Mouse (Mus musculus): Measurements from ENCODE around the gene Sec63. TPM values are rescaled to one million over a fixed set of nuclear protein-coding genes. Genes with fewer than 3 reads are reported as not detected.

Sec63 gene
- polyA plus RNA-seq, 1 experiment from 2014 or later, result 33.8 TPM

DNA sequence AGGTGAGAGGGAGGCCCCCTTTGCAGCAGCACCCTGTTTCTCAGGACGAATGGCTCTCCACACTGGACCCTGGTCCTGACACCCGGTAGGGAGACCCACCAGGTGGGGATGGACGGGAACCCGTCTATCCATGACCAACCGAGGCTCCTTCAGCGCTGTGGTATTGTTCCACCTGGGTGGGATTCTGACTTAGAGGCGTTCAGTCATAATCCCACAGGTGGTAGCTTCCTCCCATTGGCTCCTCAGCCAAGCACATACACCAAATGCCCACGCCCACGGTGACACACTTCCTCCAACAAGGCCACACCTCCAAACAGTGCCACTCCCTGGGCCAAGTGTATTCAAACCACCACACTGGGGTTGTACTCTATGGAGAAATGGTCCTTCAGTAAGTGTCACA lies 95.3 kb downstream of the Sec63 start:
- Histone ChIP-seq H3K9me3 (no peaks in the 10 kb centered on the region), H3K27ac (no peak overlapping the region), H3K4me3 (no peak overlapping the region), H3K27me3 (replicated peaks) (no peaks in the 10 kb centered on the region), H3K9ac (no peak overlapping the region), H3K4me2 (replicated peaks) (no peak overlapping the region), H3K4me1 (peaks cover 12% of the 10 kb centered on the region), H3K36me3 (no peaks in the 10 kb centered on the region)
- no peak for ATAC-seq (ENCODE audit: low FRiP score, low read depth)
- 95% methylated on average over 9 of the region's 9 CpGs for WGBS

DNA sequence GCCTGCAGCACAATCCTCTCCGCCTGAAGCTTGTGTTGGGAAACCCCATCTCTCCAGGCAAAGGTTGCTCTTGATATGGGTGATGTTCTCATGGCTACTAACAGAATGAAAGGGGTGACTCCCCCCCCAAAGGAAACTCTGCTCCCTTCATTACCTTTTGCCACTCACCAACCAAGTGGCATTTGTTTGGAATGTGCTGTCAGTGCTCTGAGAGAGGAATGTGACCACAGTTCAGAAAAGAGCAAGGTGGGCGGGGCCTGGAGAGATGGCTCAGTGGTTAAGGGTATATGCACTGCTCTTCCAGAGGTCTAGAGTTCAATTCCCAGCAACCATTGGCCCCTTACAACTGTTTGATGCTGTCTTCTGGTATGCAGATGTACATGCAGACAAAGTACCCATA lies 95.7 kb downstream of the Sec63 start:
- no peak for ATAC-seq (ENCODE audit: low FRiP score, low read depth)
- Histone ChIP-seq H3K27me3 (replicated peaks) (no peaks in the 10 kb centered on the region), H3K4me1 (peaks cover 12% of the 10 kb centered on the region), H3K4me3 (no peak overlapping the region), H3K36me3 (no peaks in the 10 kb centered on the region), H3K9ac (no peak overlapping the region), H3K27ac (no peak overlapping the region), H3K4me2 (replicated peaks) (no peak overlapping the region), H3K9me3 (no peaks in the 10 kb centered on the region)
- 94% methylated on average over 2 of the region's 2 CpGs for WGBS

DNA sequence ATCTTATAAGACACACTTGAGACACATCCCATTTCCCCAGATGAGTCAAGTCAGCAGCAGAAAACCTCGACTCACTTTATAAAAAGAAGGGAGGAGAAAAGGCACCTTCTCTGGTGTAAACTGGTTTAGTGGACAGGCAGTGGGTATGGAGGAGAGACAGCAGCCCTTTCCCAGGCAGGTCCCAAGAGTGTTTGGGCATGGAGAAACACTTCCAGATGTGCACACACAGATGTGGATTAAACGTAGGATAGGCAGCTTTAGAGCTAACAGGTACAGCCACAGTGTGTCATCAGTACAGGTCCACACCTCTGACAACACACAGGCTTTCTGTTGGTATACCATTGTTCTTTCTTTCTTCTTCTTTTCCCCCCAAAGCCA lies 98.5 kb downstream of the Sec63 start:
- Histone ChIP-seq H3K4me2 (replicated peaks) (peak overlapping the region; percentile 51), H3K27ac (peak overlapping the region; percentile 47; the same call in 1 of the 2 replicates), H3K9me3 (no peaks in the 10 kb centered on the region), H3K4me3 (no peak overlapping the region), H3K36me3 (no peaks in the 10 kb centered on the region), H3K27me3 (replicated peaks) (no peaks in the 10 kb centered on the region), H3K9ac (no peak overlapping the region), H3K4me1 (peaks cover 26% of the 10 kb centered on the region)
- 50% methylated on average over 2 of the region's 2 CpGs for WGBS
- ATAC-seq (ENCODE audit: low FRiP score, low read depth), result peak; percentile 39

DNA sequence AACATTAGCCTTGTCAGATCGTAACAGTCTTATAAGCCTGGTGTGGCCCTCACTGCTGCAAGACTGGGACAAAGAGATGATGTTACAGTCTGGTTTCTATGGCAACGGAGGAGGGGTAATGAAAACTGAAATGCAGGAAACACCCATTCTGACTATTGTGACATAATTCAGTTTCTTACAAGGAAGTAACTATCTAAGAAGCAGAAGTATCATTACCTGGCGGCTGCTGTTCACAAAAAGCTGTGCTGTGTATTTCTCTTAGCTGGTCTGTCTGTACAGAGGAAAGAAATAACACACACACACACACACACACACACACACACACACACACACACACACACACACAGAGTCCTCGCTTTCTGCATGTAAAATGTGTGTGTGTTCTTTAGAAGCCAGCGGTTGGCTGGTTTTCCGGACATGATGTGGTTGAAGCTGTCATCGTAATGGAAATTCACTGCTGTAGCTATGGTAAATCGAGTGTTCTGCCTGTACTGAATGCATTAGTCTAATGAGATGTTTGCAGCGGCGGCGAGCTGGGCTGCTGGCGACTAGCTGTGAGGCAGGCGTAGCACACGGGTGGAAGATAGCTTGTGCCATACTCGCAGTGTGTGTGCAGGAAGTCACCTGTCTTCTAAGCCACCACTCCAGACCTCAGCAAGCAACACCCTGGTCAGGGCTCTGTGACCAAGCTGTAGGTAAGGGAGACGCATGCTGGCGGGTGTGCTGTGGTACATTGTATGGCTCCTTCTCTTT lies 99.0 kb downstream of the Sec63 start, which contains the start of gene Scml4:
Scml4 (plus strand) TSS at position 212 of the 753 bp plus-strand sequence.
- Histone ChIP-seq H3K9ac (no peak within 1 kb of the TSS), H3K27me3 (replicated peaks) (no peaks in the 10 kb centered on the region), H3K4me1 (peaks cover 28% of the 10 kb centered on the region), H3K27ac (peak within 1 kb of the TSS; percentile 47), H3K9me3 (no peaks in the 10 kb centered on the region), H3K4me3 (peak within 1 kb of the TSS; percentile 7; the same call in 1 of the 2 replicates), H3K4me2 (replicated peaks) (peak within 1 kb of the TSS; percentile 51), H3K36me3 (no peaks in the 10 kb centered on the region)
- WGBS, result 33% methylated on average over 17 of the region's 17 CpGs
- peak; percentile 80 for ATAC-seq (ENCODE audit: low FRiP score, low read depth)

DNA sequence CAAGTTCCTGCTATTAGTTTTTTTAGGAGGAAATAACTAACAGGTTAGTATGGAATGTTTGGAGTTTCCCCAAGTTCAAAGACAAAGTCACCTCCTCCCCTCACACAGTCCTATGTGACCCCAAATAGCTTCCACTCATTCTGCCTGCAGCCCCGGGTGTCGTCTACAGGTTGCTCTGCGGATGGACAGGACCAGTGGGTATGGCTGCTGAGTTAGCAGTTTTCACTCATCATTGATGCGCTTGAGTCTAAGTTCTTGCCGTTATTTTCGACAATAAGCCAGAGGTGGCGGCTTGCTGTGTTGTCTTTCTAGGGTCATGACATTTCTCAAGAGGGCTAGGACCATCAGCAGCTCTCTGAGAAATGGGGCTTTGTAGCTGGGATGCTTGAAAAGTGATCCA lies 100.2 kb downstream of the Sec63 start:
- WGBS, result 81% methylated on average over 7 of the region's 7 CpGs
- Histone ChIP-seq H3K9ac (no peak overlapping the region), H3K4me1 (peaks cover 28% of the 10 kb centered on the region), H3K36me3 (no peaks in the 10 kb centered on the region), H3K4me2 (replicated peaks) (no peak overlapping the region), H3K27me3 (replicated peaks) (no peaks in the 10 kb centered on the region; the same call in 1 of the 2 replicates), H3K27ac (no peak overlapping the region), H3K4me3 (no peak overlapping the region), H3K9me3 (no peaks in the 10 kb centered on the region)
- ATAC-seq (ENCODE audit: low FRiP score, low read depth), result no peak

DNA sequence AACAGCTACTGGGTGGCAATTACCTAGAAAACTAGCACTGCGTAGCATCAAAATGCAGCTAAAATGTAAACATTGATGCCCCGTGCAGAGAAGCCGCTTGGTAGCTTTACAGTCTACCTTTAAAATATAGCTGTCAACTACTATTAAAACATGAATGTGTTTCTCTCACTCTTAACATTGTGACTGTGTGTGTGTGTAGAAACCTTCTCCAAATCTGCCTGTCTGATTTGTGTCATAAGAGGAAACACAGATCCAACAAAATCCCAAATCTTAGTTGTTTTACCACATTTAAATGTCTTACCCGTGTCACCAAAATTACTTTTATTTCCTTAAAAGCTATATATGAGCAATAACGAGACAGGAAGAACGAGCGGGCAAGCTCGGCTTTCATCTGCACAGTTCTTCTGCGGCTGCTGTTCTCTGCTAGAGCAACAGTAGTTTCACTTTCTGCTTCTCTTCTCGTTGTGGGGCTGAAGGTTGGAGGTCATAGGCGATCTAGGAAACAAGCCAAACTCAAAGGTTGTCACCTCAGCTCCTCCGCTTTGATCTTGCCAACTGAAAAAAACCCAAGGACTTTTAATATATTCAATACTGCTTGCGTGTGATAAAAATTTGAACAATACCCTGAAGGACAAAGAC lies 100.9 kb downstream of the Sec63 start:
- Histone ChIP-seq H3K9ac (no peak overlapping the region), H3K4me1 (peaks cover 28% of the 10 kb centered on the region), H3K27ac (no peak overlapping the region), H3K4me3 (no peak overlapping the region), H3K9me3 (no peaks in the 10 kb centered on the region), H3K36me3 (no peaks in the 10 kb centered on the region), H3K4me2 (replicated peaks) (no peak overlapping the region), H3K27me3 (replicated peaks) (no peaks in the 10 kb centered on the region; the same call in 1 of the 2 replicates)
- ATAC-seq (ENCODE audit: low FRiP score, low read depth), result no peak
- WGBS, result 76% methylated on average over 13 of the region's 13 CpGs

DNA sequence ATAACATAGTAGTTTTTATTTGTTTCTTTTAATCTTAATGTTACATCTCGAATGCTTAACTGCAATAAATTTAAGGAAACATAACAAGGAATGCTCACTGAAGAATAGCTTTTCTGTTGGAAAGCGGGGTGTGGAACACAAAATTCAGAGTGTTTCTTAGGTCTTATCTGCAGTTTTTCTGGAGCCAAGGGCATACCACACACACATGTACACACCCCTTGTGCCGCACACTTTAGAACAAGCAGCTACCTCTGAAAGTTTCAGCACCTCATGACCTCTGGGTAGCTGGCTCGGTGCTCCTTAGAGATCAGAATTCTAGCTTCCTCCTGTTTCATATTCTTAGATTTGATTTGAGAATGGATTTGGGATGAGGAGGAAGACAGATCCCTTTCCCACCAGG lies 101.5 kb downstream of the Sec63 start:
- H3K4me2 ChIP-seq (replicated peaks), result no peak overlapping the region
- H3K4me1 ChIP-seq, result peaks cover 28% of the 10 kb centered on the region
- H3K36me3 ChIP-seq, result no peaks in the 10 kb centered on the region
- 91% methylated on average over 4 of the region's 4 CpGs for WGBS
- H3K27me3 ChIP-seq (replicated peaks), result no peaks in the 10 kb centered on the region; the same call in 1 of the 2 replicates
- H3K27ac ChIP-seq, result no peak overlapping the region
- H3K4me3 ChIP-seq, result no peak overlapping the region
- ATAC-seq (ENCODE audit: low FRiP score, low read depth), result no peak
- H3K9me3 ChIP-seq, result no peaks in the 10 kb centered on the region
- H3K9ac ChIP-seq, result no peak overlapping the region

DNA sequence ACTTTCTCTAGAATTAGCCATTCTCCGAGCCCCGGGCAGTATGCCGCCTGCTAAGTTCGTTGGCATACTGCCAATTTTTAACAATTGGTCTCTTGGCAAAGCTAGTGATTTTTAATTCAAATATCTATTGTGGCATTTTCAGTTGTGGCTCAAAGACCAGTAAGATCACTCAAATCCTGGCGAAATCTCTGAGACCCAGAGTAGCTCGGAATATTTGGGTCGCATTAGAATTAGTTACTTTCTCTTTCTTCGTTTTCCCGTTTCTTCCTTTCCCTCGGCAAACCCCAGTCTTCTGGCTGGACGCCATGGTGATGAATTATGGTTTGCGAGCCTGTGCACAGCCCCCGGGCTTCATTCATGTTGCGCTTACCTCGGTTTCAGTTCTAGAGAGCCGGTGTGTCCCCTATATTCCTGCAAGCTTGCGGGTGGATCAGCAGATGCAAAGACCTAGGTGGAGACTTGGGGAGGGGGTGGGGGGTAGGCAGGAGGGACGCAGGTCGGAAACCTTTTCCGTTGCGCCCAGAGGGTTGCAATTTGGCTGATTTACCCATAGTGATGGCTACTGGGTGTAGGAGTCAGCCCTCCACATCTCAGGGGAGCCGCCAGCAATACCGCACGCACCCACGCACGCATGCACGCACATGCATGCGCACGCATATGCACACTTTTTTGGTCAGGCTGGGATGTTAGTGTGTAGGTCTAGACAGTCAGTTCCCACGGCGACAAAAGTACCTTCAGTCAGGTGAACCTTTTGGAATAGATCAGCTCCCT lies 102.5 kb downstream of the Sec63 start:
- H3K9ac ChIP-seq, result no peak overlapping the region
- no peaks in the 10 kb centered on the region for H3K36me3 ChIP-seq
- no peaks in the 10 kb centered on the region; the same call in 1 of the 2 replicates for H3K27me3 ChIP-seq (replicated peaks)
- no peak for ATAC-seq (ENCODE audit: low FRiP score, low read depth)
- H3K9me3 ChIP-seq, result no peaks in the 10 kb centered on the region
- H3K4me3 ChIP-seq, result peak overlapping the region; percentile 25
- peak overlapping the region; percentile 56 for H3K4me2 ChIP-seq (replicated peaks)
- 38% methylated on average over 31 of the region's 31 CpGs for WGBS
- H3K27ac ChIP-seq, result no peak overlapping the region
- peaks cover 28% of the 10 kb centered on the region for H3K4me1 ChIP-seq

DNA sequence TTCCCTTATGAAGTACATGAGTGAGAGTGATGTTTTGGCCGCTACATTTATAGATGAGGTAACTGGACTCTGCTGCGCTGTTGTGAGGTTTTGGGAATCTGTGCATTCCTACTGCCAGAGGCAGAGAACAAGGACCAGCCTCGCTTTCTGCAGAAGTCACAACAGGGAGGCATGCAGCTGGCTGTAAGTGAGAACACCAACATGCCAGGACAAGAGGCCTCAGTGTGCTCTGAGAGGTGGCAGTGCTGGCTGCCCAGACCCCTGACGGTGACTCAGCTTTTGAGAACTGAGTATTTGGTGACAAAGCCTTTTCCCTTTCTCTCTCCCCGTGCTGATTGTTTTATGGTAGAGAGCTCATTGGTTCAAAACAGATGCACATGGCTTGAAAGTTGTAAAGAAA lies 103.4 kb downstream of the Sec63 start:
- no peaks in the 10 kb centered on the region; the same call in 1 of the 2 replicates for H3K27me3 ChIP-seq (replicated peaks)
- no peak overlapping the region for H3K4me3 ChIP-seq
- 38% methylated on average over 5 of the region's 5 CpGs for WGBS
- peaks cover 27% of the 10 kb centered on the region for H3K4me1 ChIP-seq
- no peaks in the 10 kb centered on the region for H3K36me3 ChIP-seq
- H3K9me3 ChIP-seq, result no peaks in the 10 kb centered on the region
- no peak overlapping the region for H3K9ac ChIP-seq
- no peak overlapping the region for H3K4me2 ChIP-seq (replicated peaks)
- no peak for ATAC-seq (ENCODE audit: low FRiP score, low read depth)
- H3K27ac ChIP-seq, result no peak overlapping the region

DNA sequence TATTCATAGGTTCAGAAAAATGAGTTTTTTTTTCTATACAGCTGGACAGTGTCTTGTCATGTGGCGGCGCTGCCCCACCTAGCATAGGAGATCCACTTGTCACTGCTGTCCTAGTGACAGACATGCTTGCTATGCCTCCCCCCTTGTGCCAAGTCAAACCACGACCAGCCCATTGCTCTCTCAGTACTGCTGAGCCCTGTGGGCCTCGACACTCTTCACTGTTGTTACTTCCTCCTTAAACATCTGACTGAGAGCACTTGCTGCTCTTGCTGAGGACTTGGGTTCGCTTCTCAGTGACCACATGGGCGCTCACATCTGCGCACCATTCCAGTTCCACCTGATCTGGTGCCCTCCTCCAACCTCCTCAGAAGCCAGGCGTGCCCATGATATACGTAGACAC lies 107.1 kb downstream of the Sec63 start:
- H3K9me3 ChIP-seq, result no peaks in the 10 kb centered on the region
- 88% methylated on average over 9 of the region's 9 CpGs for WGBS
- no peak overlapping the region for H3K9ac ChIP-seq
- no peaks in the 10 kb centered on the region; the same call in 1 of the 2 replicates for H3K27me3 ChIP-seq (replicated peaks)
- peaks cover 16% of the 10 kb centered on the region for H3K4me1 ChIP-seq
- H3K4me3 ChIP-seq, result no peak overlapping the region
- H3K4me2 ChIP-seq (replicated peaks), result no peak overlapping the region
- no peaks in the 10 kb centered on the region for H3K36me3 ChIP-seq
- no peak for ATAC-seq (ENCODE audit: low FRiP score, low read depth)
- H3K27ac ChIP-seq, result no peak overlapping the region

DNA sequence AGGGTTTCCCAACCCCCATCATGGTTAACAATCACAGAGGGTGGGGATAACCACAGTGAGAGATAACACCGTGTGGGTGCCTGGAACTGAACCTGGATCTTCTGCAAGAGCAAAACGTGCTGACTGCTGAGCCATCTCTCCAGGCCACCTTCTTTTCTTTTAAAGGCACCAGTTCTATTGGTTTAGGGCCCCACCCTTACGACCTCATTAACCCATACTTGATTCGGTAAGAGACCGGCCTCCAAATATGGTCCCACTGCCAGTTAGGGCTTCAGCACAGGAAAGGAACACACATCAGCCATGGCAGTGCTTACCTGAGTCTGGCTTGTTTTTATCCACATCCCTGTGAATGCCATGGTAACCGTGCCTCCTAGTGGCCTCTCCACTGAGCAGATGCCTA lies 108.2 kb downstream of the Sec63 start:
- no peak overlapping the region for H3K4me2 ChIP-seq (replicated peaks)
- no peaks in the 10 kb centered on the region for H3K36me3 ChIP-seq
- no peaks in the 10 kb centered on the region; the same call in 1 of the 2 replicates for H3K27me3 ChIP-seq (replicated peaks)
- ATAC-seq (ENCODE audit: low FRiP score, low read depth), result no peak
- no peak overlapping the region for H3K9ac ChIP-seq
- no peak overlapping the region for H3K4me3 ChIP-seq
- no peak overlapping the region for H3K27ac ChIP-seq
- H3K4me1 ChIP-seq, result peaks cover 5% of the 10 kb centered on the region
- H3K9me3 ChIP-seq, result no peaks in the 10 kb centered on the region
- WGBS, result 57% methylated on average over 6 of the region's 6 CpGs
